Mouse (Mus musculus) midbrain, postnatal 0 days (tissue): ENCODE measurements at regions not wholly inside any gene's neighbourhood (a gene's known extent, or its start where the extent isn't known, plus 50 kb on each side); places are given as distances from the start of the nearest gene placed in this dataset.

Experiments used
- ATAC-seq: fragments of 200-750 bp; cut with Nextera tagmentation; 2 replicates; pipeline ENCODE4 v1.8.0; 2017; ENCODE audit warnings: moderate number of reproducible peaks, mild to moderate bottlenecking, moderate TSS enrichment, moderate library complexity; ENCODE audit not compliant: low FRiP score
- DNase-seq: peaks from one replicate; pipeline ENCODE4 v3.0.0-alpha.2; 2015; ENCODE audit warnings: low spot score
- H3K27ac ChIP-seq: fragments of 300-500 bp; sonication (generic); 2 replicates; pipeline ENCODE4 v1.5.1; 2014; ENCODE audit warnings: low read depth, mild to moderate bottlenecking, low read length, mixed read lengths
- H3K27me3 ChIP-seq: fragments of 300-500 bp; sonication (generic); 2 replicates; pipeline ENCODE4 v1.6.1; 2014; ENCODE audit warnings: low read length, control low read depth, mixed read lengths; ENCODE audit not compliant: insufficient read depth
- H3K36me3 ChIP-seq: fragments of 300-500 bp; sonication (generic); 2 replicates; pipeline ENCODE4 v1.6.1; 2014; ENCODE audit warnings: low read length, control low read depth, mixed read lengths; ENCODE audit not compliant: insufficient read depth
- H3K4me1 ChIP-seq: fragments of 300-500 bp; sonication (generic); 2 replicates; pipeline ENCODE4 v1.6.1; 2014; ENCODE audit warnings: mild to moderate bottlenecking, control low read depth, antibody characterized with exemption, low read length, mixed read lengths; ENCODE audit not compliant: insufficient read depth
- H3K4me2 ChIP-seq: fragments of 300-500 bp; sonication (generic); 2 replicates; pipeline ENCODE4 v1.6.1; 2014; ENCODE audit warnings: low read depth, mild to moderate bottlenecking, low read length, mixed read lengths; ENCODE audit not compliant: poor library complexity, severe bottlenecking
- H3K4me3 ChIP-seq: fragments of 300-500 bp; sonication (generic); 2 replicates; pipeline ENCODE4 v1.5.1; 2014; ENCODE audit warnings: low read depth, mild to moderate bottlenecking, low read length, moderate library complexity
- H3K9ac ChIP-seq: fragments of 300-500 bp; sonication (generic); replicated peaks from 2 replicates; pipeline ENCODE4 v1.6.1; 2014; ENCODE audit warnings: mild to moderate bottlenecking, low read length, moderate library complexity, mixed read lengths; ENCODE audit not compliant: poor library complexity, severe bottlenecking
- H3K9me3 ChIP-seq: fragments of 300-500 bp; sonication (generic); 2 replicates; pipeline ENCODE4 v1.6.1; 2016; ENCODE audit warnings: low read length, control low read depth
- CTCF ChIP-seq: IDR thresholded peaks from 2 replicates; pipeline ENCODE4 v1.5.1; 2016; ENCODE audit warnings: antibody characterized with exemption, mild to moderate bottlenecking
- WGBS: fragments of 180-500 bp; shearing (Covaris S2); extraction: QIAGEN DNeasy Blood & Tissue Kit; methylation state at CpG from one replicate; pipeline ENCODE4 v1.1.7; 2014; 5-methylcytosine and 5-hydroxymethylcytosine counted together

- H3K4me3 ChIP-seq, result no peak overlapping the region
- no peak overlapping the region for H3K4me2 ChIP-seq
- H3K27me3 ChIP-seq, result 0 out of 2 replicates have a peak, but pooled peaks cover 4% of the 10 kb centered on the region
- H3K9ac ChIP-seq, result no peak overlapping the region
- peaks cover under 1% of the 10 kb centered on the region; the same call in 1 of the 2 replicates for H3K4me1 ChIP-seq
- 88% methylated on average over 3 of the region's 3 CpGs for WGBS
- no peak for TF ChIP-seq CTCF
- no peak for DNase-seq
- H3K36me3 ChIP-seq, result no peaks in the 10 kb centered on the region
- H3K9me3 ChIP-seq, result no peaks in the 10 kb centered on the region
- no peak for ATAC-seq
- no peak overlapping the region for H3K27ac ChIP-seq
Measured at GRCm38 (mm10) chr6:100019016-100019415, 268.3 kb downstream of the Rybp start.

GRCm38 (mm10) chr6:100013949-100014348 lies 273.3 kb downstream of the Rybp start:
- ATAC-seq (no peak), DNase-seq (peak; percentile 57)
- no peak for TF ChIP-seq CTCF
- H3K9me3 ChIP-seq, result no peaks in the 10 kb centered on the region
- no peak overlapping the region for H3K4me2 ChIP-seq
- no peak overlapping the region for H3K27ac ChIP-seq
- no peak overlapping the region for H3K4me3 ChIP-seq
- 0 out of 2 replicates have a peak, but pooled peaks cover 4% of the 10 kb centered on the region for H3K27me3 ChIP-seq
- peaks cover 8% of the 10 kb centered on the region; the same call in 1 of the 2 replicates for H3K4me1 ChIP-seq
- H3K9ac ChIP-seq, result no peak overlapping the region
- H3K36me3 ChIP-seq, result no peaks in the 10 kb centered on the region
- WGBS, result 35% methylated on average over 6 of the region's 6 CpGs

- peaks cover 8% of the 10 kb centered on the region; the same call in 1 of the 2 replicates for H3K4me1 ChIP-seq
- 13% methylated on average over 17 of the region's 17 CpGs for WGBS
- DNase-seq (peak; percentile 78), ATAC-seq (peak; percentile 73; the same call in 1 of the 2 replicates)
- H3K4me2 ChIP-seq, result peak overlapping the region; percentile 36
- no peak overlapping the region for H3K9ac ChIP-seq
- no peaks in the 10 kb centered on the region for H3K9me3 ChIP-seq
- no peak for TF ChIP-seq CTCF
- 0 out of 2 replicates have a peak, but pooled peaks cover 4% of the 10 kb centered on the region for H3K27me3 ChIP-seq
- H3K36me3 ChIP-seq, result no peaks in the 10 kb centered on the region
- no peak overlapping the region; the same call in 1 of the 2 replicates for H3K4me3 ChIP-seq
- H3K27ac ChIP-seq, result no peak overlapping the region
Measured at GRCm38 (mm10) chr6:100011520-100012062, 275.7 kb downstream of the Rybp start.

- no peak for TF ChIP-seq CTCF
- Histone ChIP-seq H3K36me3 (no peaks in the 10 kb centered on the region), H3K27ac (no peak overlapping the region), H3K4me2 (peak overlapping the region; percentile 36; the same call in 1 of the 2 replicates), H3K4me1 (peaks cover 8% of the 10 kb centered on the region; the same call in 1 of the 2 replicates), H3K9me3 (no peaks in the 10 kb centered on the region), H3K9ac (no peak overlapping the region), H3K27me3 (0 out of 2 replicates have a peak, but pooled peaks cover 4% of the 10 kb centered on the region), H3K4me3 (no peak overlapping the region)
- ATAC-seq (no peak), DNase-seq (no peak)
- WGBS, result 51% methylated on average over 9 of the region's 9 CpGs
Measured at GRCm38 (mm10) chr6:100010954-100011481, 276.3 kb downstream of the Rybp start.

- 29% methylated on average over 13 of the region's 13 CpGs for WGBS
- ATAC-seq, result peak; percentile 50; the same call in 1 of the 2 replicates
- peak; percentile 33 for DNase-seq
Measured at GRCm38 (mm10) chr6:99999711-100000365, 273.6 kb upstream of the Prok2 start.

More at GRCm38 (mm10) chr6:99999711-100000365, 273.6 kb upstream of the Prok2 start:
- H3K4me1 ChIP-seq, result peaks cover 12% of the 10 kb centered on the region
- no peak overlapping the region for H3K4me2 ChIP-seq
- H3K4me3 ChIP-seq, result no peak overlapping the region
- no peak overlapping the region for H3K27ac ChIP-seq
- no peak overlapping the region for H3K9ac ChIP-seq
- peaks cover 9% of the 10 kb centered on the region; the same call in 1 of the 2 replicates for H3K27me3 ChIP-seq
- H3K9me3 ChIP-seq, result no peaks in the 10 kb centered on the region
- TF ChIP-seq CTCF, result no peak; the same call in 1 of the 2 replicates
- H3K36me3 ChIP-seq, result no peaks in the 10 kb centered on the region
